Mouse (Mus musculus) splenic B cell, adult 2 months (primary cell): ENCODE data around the gene Tmem169.
"Not testable (repeated sequence)": the region's sequence is repeated elsewhere in the genome, so short reads cannot be mapped to it uniquely, and the experiment has no call there.

ENCODE experiments used
- DNase-seq: peaks from one replicate; pipeline ENCODE4 v3.0.0-alpha.2; 2011; ENCODE audit warnings: low read depth, low spot score
- H3K27me3 ChIP-seq: 2 replicates; pipeline ENCODE4 v1.6.1; 2012; ENCODE audit warnings: mild to moderate bottlenecking, low read length, moderate library complexity, mixed read lengths; ENCODE audit not compliant: control insufficient read depth, poor library complexity, insufficient read depth, severe bottlenecking
- H3K36me3 ChIP-seq: 2 replicates; pipeline ENCODE4 v1.6.1; 2012; ENCODE audit warnings: mild to moderate bottlenecking, low read length, moderate library complexity, mixed read lengths; ENCODE audit not compliant: control insufficient read depth, poor library complexity, insufficient read depth, severe bottlenecking

Tmem169 gene

DNA sequence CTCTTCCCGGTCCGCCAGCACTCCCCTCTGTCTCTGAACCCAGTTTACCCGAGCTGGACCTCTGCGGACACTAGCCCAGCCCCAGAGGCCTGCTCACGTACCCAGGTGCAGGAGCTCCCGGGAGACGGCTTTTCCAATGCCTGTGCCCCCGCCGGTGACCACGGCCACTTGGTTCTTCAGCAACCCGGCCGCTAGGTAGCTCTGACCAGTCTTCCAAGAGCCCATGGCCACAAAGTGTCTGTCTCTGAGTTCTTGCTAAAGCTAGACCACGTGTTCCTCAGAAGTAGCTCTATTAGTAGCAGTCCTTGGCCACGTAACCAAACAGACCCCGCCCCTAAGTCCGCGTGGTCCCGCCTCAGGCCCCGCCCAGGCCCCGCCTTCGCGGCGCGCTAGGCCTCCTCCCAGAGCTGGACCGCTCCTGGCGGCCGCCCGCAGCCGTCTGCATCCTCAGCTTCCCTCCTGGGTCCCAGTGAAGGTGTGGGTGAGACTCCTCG lies at the start of gene Tmem169, which contains the start of gene Pecr:
TSS of gene Tmem169 (plus strand) at position 378 of the 494 bp plus-strand sequence.
TSS of gene Pecr (minus strand) at position 323 of the 494 bp plus-strand sequence.
- Histone ChIP-seq H3K27me3 (no peaks in the 10 kb centered on the region), H3K36me3 (no peaks in the 10 kb centered on the region)
- peak; percentile 92 for DNase-seq

- not testable (repeated sequence) for H3K36me3 ChIP-seq, H3K27me3 ChIP-seq
- DNase-seq = peak; percentile 58
Measured at GRCm38 (mm10) chr1:72236363-72237006, 47.7 kb upstream of the Tmem169 start.

DNA sequence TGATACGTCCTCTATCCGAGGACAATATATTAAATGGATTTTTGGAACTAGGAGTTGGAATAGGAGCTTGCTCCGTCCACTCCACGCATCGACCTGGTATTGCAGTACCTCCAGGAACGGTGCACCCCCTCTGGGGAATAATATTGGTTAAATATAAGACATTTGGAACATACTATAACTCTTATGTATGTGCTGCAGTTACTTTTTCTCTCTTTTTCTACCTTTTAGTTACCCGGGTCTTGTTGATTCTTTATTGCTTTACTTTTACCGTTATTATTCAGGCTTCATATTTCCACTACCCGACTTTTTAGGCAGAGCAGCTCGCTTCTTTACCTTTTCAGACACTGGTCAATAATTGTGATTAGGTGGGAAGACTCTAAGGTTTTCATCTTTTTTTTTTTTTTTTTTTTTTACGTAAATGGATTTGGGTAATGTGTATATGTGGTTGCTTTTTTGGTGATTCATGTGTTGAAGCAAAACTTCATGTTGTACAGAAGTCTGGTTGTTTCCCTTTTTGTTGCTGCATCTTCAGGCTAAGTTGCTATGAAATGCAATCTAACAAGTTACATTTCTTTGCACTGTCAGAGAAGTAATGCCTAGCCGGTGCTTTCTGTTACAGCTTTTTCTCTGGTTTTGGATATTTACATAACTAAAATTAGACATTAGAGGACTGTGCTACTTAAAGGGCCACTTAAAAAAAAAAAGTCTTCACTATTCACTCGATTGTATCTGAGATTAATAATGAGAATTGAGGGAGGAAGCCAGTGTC lies 47.0 kb upstream of the Tmem169 start:
- Histone ChIP-seq H3K36me3 (no peaks in the 10 kb centered on the region), H3K27me3 (no peaks in the 10 kb centered on the region)
- peak; percentile 64 for DNase-seq

DNA sequence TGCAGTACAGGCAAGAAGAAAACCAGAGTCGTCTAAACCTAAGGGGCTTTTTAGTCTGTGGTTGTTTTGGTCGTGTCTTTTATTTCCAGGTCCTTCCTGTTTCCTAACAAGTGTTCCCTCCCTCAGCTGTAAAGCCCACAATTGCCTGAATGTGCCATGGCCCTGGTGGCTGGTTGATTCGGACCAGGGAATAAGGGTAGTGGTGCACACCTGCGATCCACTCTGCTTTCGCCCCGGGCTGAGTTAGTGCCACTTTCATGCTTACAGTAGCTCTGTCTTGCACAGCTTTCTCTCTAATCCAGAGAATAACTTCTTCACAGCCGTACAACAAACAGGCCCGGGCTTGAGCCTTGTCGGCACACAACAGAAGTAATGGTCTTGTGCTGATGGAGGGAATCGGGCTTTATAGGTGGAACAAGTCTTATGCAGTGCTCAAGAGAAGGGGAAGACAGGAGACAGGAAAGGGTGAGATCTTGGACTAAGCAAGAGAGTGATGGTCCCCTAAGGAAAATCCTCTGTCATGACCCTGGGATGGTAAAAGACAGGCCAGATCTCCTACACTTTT lies 46.1 kb upstream of the Tmem169 start:
- DNase-seq = no peak
- H3K27me3 ChIP-seq = no peaks in the 10 kb centered on the region
- H3K36me3 ChIP-seq = no peaks in the 10 kb centered on the region

DNA sequence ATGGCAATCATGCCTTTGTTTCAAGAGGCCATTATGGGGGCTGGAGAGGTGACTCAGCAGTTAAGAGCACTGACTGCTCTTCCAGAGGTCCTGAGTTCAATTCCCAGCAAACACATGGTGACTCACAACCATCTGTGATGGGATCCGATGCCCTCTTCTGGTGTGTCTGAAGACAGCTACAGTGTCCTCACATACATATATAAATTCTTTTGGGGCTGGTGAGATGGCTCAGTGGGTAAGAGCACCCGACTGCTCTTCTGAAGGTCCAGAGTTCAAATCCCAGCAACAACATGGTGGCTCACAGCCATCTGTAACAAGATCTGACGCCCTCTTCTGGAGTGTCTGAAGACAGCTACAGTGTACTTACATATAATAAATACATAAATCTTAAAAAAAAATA lies 45.1 kb upstream of the Tmem169 start:
- not testable (repeated sequence) for H3K36me3 ChIP-seq, H3K27me3 ChIP-seq, DNase-seq

DNA sequence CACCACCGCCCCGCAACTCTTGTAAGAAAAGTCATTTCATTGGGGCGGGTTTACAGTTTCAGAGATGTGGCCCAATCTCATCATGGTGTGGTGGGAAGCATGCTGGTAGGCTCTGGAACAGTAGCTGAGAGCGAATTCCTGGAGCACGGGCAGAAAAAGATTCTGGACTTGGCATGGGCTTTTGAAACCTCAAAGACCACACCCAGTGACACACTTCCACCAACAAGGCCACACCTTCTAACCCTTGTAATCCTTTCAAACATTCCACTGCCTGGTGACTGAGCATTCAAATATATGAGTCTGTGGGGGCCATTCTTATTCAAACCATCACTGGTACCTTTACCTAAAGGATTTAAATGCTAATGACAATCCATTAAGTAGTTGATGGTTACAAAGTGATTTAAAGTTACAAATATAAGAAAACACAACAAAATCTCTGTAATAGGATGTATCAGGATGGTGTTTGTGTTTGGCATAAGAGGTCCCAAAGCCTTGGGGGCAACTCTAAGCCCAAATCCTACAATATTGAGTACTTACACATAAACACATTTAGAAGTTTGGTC lies 41.5 kb upstream of the Tmem169 start:
- DNase-seq = no peak
- no peaks in the 10 kb centered on the region for H3K27me3 ChIP-seq
- no peaks in the 10 kb centered on the region for H3K36me3 ChIP-seq

DNA sequence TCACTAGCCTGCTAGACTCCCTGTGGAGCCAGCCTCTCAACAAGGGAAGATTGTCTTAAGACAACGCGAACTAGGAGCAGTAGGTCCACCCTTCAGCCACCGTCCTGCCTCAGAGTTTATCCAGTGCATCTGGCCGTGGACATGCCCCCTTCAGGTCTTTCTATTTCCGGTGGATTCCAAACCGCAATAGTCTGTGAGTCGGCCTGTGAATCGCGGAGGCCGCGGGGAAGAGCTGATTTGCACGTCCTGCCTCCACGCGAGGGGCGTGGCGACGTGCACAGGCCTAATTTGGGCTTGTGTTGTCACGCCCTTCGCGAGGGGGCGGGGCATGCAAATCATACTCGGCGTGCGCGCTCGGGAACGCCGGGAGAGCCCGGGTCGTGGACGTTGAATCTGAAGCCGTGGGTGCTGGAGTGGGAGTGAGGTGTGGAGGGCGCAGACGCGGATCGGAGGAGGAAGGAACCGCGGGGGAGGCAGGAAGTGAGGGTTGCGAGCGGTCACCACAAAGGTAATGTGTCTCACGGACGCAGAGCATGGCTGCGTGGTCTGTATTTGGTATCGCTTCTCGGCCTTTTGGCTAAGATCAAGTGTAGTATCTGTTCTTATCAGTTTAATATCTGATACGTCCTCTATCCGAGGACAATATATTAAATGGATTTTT lies 40.4 kb upstream of the Tmem169 start:
- Histone ChIP-seq H3K27me3 (no peaks in the 10 kb centered on the region), H3K36me3 (no peaks in the 10 kb centered on the region)
- peak; percentile 98 for DNase-seq

DNA sequence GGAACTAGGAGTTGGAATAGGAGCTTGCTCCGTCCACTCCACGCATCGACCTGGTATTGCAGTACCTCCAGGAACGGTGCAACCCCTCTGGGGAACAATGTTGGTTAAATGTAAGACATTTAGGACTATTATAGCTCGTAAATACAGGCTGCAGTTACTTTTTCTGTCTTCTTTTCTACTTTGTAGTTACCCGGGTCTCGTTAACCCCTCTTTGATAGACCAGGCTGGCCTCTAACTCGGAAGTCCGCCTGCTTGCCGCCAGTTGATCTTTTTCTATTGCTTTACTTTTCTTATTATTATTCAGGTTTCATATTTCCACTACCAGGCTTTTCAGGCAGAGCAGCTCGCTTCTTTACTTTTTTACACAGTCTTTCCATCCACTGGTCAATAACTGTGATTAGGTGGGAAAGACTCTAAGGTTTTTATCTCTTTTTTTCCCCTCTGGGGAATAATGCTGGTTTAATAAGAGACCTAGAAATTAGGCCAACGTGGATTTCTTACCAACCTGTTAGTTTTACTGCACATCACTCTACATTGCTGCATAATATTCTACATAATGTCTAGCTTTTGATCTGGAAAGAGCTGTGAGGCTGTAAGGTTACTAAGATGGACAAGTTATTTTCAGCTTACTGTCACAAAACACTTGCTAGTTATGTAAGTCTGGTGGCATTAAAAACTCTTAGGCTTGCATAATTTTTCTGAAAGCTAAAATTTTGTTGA lies 39.7 kb upstream of the Tmem169 start:
- H3K36me3 ChIP-seq = no peaks in the 10 kb centered on the region
- peak; percentile 81 for DNase-seq

DNA sequence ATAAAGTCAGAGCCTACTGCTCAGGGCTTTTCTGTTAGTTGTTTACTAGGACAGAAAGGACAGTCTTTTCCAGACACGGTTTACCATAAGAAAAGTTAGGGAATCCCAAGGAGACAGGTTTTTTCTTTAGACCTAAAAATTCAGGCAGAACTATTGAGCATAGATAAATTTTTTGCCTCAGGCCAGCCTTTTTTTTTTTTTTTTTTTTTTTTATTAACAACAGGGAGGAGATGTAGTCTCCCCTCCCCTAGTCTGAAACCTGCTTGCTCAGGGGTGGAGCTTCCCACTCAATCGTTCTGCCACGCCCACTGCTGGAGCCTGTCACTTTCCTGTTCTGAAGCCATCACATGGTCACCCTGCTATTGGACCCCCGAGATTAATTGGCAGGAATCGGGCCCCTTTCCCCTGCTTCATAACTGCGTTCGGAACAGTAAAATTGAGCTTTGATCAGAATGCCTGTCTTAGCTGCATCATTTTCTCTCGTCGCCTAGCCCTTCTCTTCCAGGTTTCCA lies 35.9 kb upstream of the Tmem169 start:
- not testable (repeated sequence) for DNase-seq, H3K36me3 ChIP-seq, H3K27me3 ChIP-seq

More for the DNA sequence above, 39.7 kb upstream of the Tmem169 start:
- H3K27me3 ChIP-seq = no peaks in the 10 kb centered on the region

- H3K27me3 ChIP-seq = no peaks in the 10 kb centered on the region
- H3K36me3 ChIP-seq = no peaks in the 10 kb centered on the region
- DNase-seq = no peak
Measured at GRCm38 (mm10) chr1:72251806-72252205, 32.4 kb upstream of the Tmem169 start.

- no peaks in the 10 kb centered on the region for H3K27me3 ChIP-seq
- H3K36me3 ChIP-seq = no peaks in the 10 kb centered on the region
- DNase-seq = peak; percentile 28
Measured at GRCm38 (mm10) chr1:72253881-72254491, 30.2 kb upstream of the Tmem169 start.

- Histone ChIP-seq H3K27me3 (no peaks in the 10 kb centered on the region), H3K36me3 (no peaks in the 10 kb centered on the region)
- peak; percentile 86 for DNase-seq
Measured at GRCm38 (mm10) chr1:72254545-72255061, 29.6 kb upstream of the Tmem169 start.

- no peaks in the 10 kb centered on the region for H3K36me3 ChIP-seq
- no peaks in the 10 kb centered on the region for H3K27me3 ChIP-seq
- DNase-seq = peak; percentile 83
Measured at GRCm38 (mm10) chr1:72255062-72255853, 28.9 kb upstream of the Tmem169 start.
